Comparison of ENCODE assay signal across 10 mouse cellular contexts in the genomic region with DNA sequence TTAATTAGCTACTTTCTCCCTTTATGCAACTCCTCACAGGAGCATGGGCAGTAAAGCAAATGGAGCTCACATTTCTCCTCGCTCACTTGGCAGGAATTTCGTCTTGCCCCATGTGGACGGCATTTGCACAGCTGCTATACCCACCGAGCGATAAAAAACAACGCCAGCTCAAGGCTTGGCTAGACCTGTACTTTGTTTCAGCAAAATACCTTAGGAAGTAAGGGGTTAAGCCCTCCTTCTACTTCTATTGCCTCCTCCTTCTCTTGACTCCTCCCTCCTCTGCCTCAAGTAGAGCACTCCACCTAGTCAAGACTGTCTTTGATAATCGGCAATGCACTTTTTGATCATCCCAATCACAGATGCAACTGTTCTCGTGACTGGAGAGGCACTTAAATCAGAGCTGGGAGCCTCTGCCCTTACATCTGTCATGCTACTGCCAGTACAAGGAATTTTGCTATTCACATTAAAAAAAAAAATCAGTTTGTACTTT.
A peak's percentile ranks its signal among the peaks of the same experiment; 100 is the strongest.
DNase-seq lines count a peak whose midpoint lies in the region; ATAC-seq and TF ChIP-seq lines count a peak whose summit lies in the region.
"Had no signal": no experiment of that assay in that cellular context is flagged by ENCODE, and none has a peak within 500 bp of the region (broad histone marks: within the 10 kb centered on the region; RNA-seq: fewer than 3 reads in every experiment).

No protein-coding gene starts in this region.

- no peaks in the 10 kb centered on the region for H3K36me3 ChIP-seq in MEL (ENCODE audit: control insufficient read depth in 1 of 2, insufficient read depth in 2 of 2, low read length in 2 of 2)
- no peaks in the 10 kb centered on the region for H3K36me3 ChIP-seq in forebrain, embryonic 13.5 days (ENCODE audit: poor library complexity, severe bottlenecking)
- no peaks in the 10 kb centered on the region for H3K36me3 ChIP-seq in midbrain, postnatal 0 days (ENCODE audit: insufficient read depth, low read length)
- no peaks in the 10 kb centered on the region for H3K36me3 ChIP-seq in liver, postnatal 0 days (replicated peaks; ENCODE audit: insufficient read depth, low read length)
- H3K36me3 ChIP-seq: liver, embryonic 13.5 days had no signal

- ATAC-seq in forebrain, embryonic 13.5 days: peak; percentile 57
- ATAC-seq in midbrain, postnatal 0 days (ENCODE audit: low FRiP score): 0 out of 2 replicates have a peak, but pooled peaks have one; percentile 5
- no peak for ATAC-seq in liver, postnatal 0 days

- H3K4me2 ChIP-seq in forebrain, embryonic 13.5 days: no peak overlapping the region
- no peak overlapping the region for H3K4me2 ChIP-seq in midbrain, postnatal 0 days (ENCODE audit: low read depth, low read length, poor library complexity, severe bottlenecking)
- H3K4me2 ChIP-seq in liver, postnatal 0 days (ENCODE audit: low read depth, low read length): no peak overlapping the region
- H3K4me2 ChIP-seq: liver, embryonic 13.5 days had no signal

- intact Hi-C loops in left cerebral cortex, postnatal 4 days (cut with DNase I): no loop called here
- intact Hi-C loops in left cerebral cortex, postnatal 10 days (cut with DNase I): no loop called here

- TF ChIP-seq POLR2A in MEL (IDR thresholded peaks at IDR 0.05; ENCODE audit: control insufficient read depth in 1 of 2, insufficient read depth in 1 of 2, low read depth in 1 of 2, low read length in 2 of 2, poor library complexity in 1 of 2): no peak

- TF ChIP-seq CTCF in MEL (IDR thresholded peaks at IDR 0.05 in 2 of 3, conservative IDR thresholded peaks at IDR 0.05 in 1 of 3; ENCODE audit: control insufficient read depth in 1 of 3, insufficient read depth in 1 of 3, low read depth in 2 of 3, low read length in 3 of 3, poor library complexity in 1 of 3, severe bottlenecking in 1 of 3): no peak
- no peak for TF ChIP-seq CTCF in midbrain, postnatal 0 days (IDR thresholded peaks at IDR 0.05)
- TF ChIP-seq CTCF in liver, postnatal 0 days (IDR thresholded peaks at IDR 0.05; ENCODE audit: low read depth): no peak

- H3K4me1 ChIP-seq in MEL (ENCODE audit: control insufficient read depth in 1 of 2, insufficient read depth in 2 of 2, low read length in 2 of 2): peaks cover 0 to 14% of the 10 kb centered on the region in 2 experiments; a peak in 2 of 4 replicates
- H3K4me1 ChIP-seq in forebrain, embryonic 13.5 days: peaks cover 52% of the 10 kb centered on the region
- H3K4me1 ChIP-seq in midbrain, postnatal 0 days (ENCODE audit: insufficient read depth, low read length): peaks cover 8% of the 10 kb centered on the region; the same call in 1 of the 2 replicates
- peaks cover 7% of the 10 kb centered on the region; the same call in 1 of the 2 replicates for H3K4me1 ChIP-seq in liver, postnatal 0 days (ENCODE audit: insufficient read depth)
- H3K4me1 ChIP-seq: liver, embryonic 13.5 days had no signal

- H3K27ac ChIP-seq in MEL (ENCODE audit: control insufficient read depth, low read depth, low read length): no peak overlapping the region
- peak overlapping the region; percentile 72 for H3K27ac ChIP-seq in forebrain, embryonic 13.5 days
- no peak overlapping the region for H3K27ac ChIP-seq in midbrain, postnatal 0 days (ENCODE audit: low read depth, low read length)
- H3K27ac ChIP-seq in liver, postnatal 0 days (ENCODE audit: low read depth): no peak overlapping the region
- H3K27ac ChIP-seq: liver, embryonic 13.5 days; stomach, postnatal 0 days had no signal

- no peak for TF ChIP-seq RAD21 in MEL (IDR thresholded peaks at IDR 0.05; ENCODE audit: low read depth, low read length)

- 38% methylated on average over 8 of the region's 8 CpGs for WGBS in forebrain, embryonic 13.5 days
- WGBS in midbrain, postnatal 0 days: 53% methylated on average over 8 of the region's 8 CpGs
- 76% methylated on average over 8 of the region's 8 CpGs for WGBS in liver, postnatal 0 days (ENCODE audit: insufficient replicate concordance)

- DNase-seq in left cerebral cortex, postnatal 4 days: peak; percentile 19
- DNase-seq in left cerebral cortex, postnatal 10 days (ENCODE audit: extremely low spot score in 1 of 2, low spot score in 2 of 2): no peak
- DNase-seq in MEL (ENCODE audit: low read depth, low spot score): peak; percentile 7
- no peak for DNase-seq in midbrain, postnatal 0 days (ENCODE audit: low spot score)
- no peak for DNase-seq in thymus, postnatal 36 days
- DNase-seq in liver, postnatal 0 days: no peak
- DNase-seq: kidney, postnatal 10 days; liver, embryonic 13.5 days had no signal

- H3K9me3 ChIP-seq in MEL (replicated peaks; ENCODE audit: insufficient read depth, low read length): no peaks in the 10 kb centered on the region
- no peaks in the 10 kb centered on the region for H3K9me3 ChIP-seq in forebrain, embryonic 13.5 days (replicated peaks)
- no peaks in the 10 kb centered on the region for H3K9me3 ChIP-seq in midbrain, postnatal 0 days (ENCODE audit: low read length)
- peaks cover 5% of the 10 kb centered on the region; the same call in 1 of the 2 replicates for H3K9me3 ChIP-seq in liver, postnatal 0 days (ENCODE audit: low read length)
- H3K9me3 ChIP-seq: liver, embryonic 13.5 days had no signal

- no peaks in the 10 kb centered on the region for H3K79me2 ChIP-seq in MEL (ENCODE audit: control insufficient read depth, insufficient read depth, low read length, poor library complexity)

- no peak for TF ChIP-seq EP300 in MEL (IDR thresholded peaks at IDR 0.05; ENCODE audit: low read depth in 1 of 2, low read length in 2 of 2)
- no peak for TF ChIP-seq EP300 in liver, postnatal 0 days (IDR thresholded peaks at IDR 0.05; ENCODE audit: low read depth)

- no peak overlapping the region for H3K9ac ChIP-seq in MEL (ENCODE audit: control insufficient read depth, low read depth, low read length, poor library complexity, severe bottlenecking)
- no peak overlapping the region for H3K9ac ChIP-seq in forebrain, embryonic 13.5 days
- no peak overlapping the region for H3K9ac ChIP-seq in midbrain, postnatal 0 days (replicated peaks; ENCODE audit: low read length, poor library complexity, severe bottlenecking)
- no peak overlapping the region for H3K9ac ChIP-seq in liver, postnatal 0 days (replicated peaks)
- H3K9ac ChIP-seq: liver, embryonic 13.5 days had no signal

- H3K4me3 ChIP-seq in MEL (ENCODE audit: control insufficient read depth in 1 of 2, insufficient read depth in 1 of 2, low read depth in 2 of 2, low read length in 2 of 2): no peak overlapping the region
- no peak overlapping the region for H3K4me3 ChIP-seq in forebrain, embryonic 13.5 days
- H3K4me3 ChIP-seq in midbrain, postnatal 0 days (ENCODE audit: low read depth, low read length): no peak overlapping the region
- no peak overlapping the region for H3K4me3 ChIP-seq in liver, postnatal 0 days (ENCODE audit: low read depth, low read length)
- H3K4me3 ChIP-seq: liver, embryonic 13.5 days had no signal

- no peaks in the 10 kb centered on the region for H3K27me3 ChIP-seq in MEL (ENCODE audit: control insufficient read depth in 1 of 2, insufficient read depth in 2 of 2, low read length in 2 of 2)
- no peaks in the 10 kb centered on the region for H3K27me3 ChIP-seq in forebrain, embryonic 13.5 days
- H3K27me3 ChIP-seq in midbrain, postnatal 0 days (ENCODE audit: insufficient read depth, low read length): no peaks in the 10 kb centered on the region
- H3K27me3 ChIP-seq in liver, postnatal 0 days (ENCODE audit: insufficient read depth, low read length): no peaks in the 10 kb centered on the region
- H3K27me3 ChIP-seq: liver, embryonic 13.5 days had no signal

TF ChIP-seq in MEL, 35 proteins besides CTCF, POLR2A, EP300 and RAD21:
- TF ChIP-seq ZNF384 (IDR thresholded peaks at IDR 0.05; ENCODE audit: low read depth, low read length) (no peak), HCFC1 (IDR thresholded peaks at IDR 0.05; ENCODE audit: low read depth, low read length) (no peak), TBP (IDR thresholded peaks at IDR 0.05; ENCODE audit: low read depth, low read length) (no peak), KAT2A (conservative IDR thresholded peaks at IDR 0.05; ENCODE audit: low read depth, low read length) (no peak), MXI1 (IDR thresholded peaks at IDR 0.05; ENCODE audit: low read depth, low read length) (no peak), ZKSCAN1 (IDR thresholded peaks at IDR 0.05; ENCODE audit: low read depth, low read length) (no peak), TCF12 (IDR thresholded peaks at IDR 0.05; ENCODE audit: low read depth, low read length) (no peak), MYC (IDR thresholded peaks at IDR 0.05; ENCODE audit: low read depth, low read length) (no peak)

Comparison
In these comparisons a context has a peak if more than half of its experiments do, and no peak if none do; other contexts are left out.
1. DNase-seq: peak in left cerebral cortex, postnatal 4 days (single experiment) and MEL (single experiment); none in left cerebral cortex, postnatal 10 days (0 of 2), midbrain, postnatal 0 days (single experiment), thymus, postnatal 36 days (0 of 2) and liver, postnatal 0 days (single experiment).